In the genomic region with DNA sequence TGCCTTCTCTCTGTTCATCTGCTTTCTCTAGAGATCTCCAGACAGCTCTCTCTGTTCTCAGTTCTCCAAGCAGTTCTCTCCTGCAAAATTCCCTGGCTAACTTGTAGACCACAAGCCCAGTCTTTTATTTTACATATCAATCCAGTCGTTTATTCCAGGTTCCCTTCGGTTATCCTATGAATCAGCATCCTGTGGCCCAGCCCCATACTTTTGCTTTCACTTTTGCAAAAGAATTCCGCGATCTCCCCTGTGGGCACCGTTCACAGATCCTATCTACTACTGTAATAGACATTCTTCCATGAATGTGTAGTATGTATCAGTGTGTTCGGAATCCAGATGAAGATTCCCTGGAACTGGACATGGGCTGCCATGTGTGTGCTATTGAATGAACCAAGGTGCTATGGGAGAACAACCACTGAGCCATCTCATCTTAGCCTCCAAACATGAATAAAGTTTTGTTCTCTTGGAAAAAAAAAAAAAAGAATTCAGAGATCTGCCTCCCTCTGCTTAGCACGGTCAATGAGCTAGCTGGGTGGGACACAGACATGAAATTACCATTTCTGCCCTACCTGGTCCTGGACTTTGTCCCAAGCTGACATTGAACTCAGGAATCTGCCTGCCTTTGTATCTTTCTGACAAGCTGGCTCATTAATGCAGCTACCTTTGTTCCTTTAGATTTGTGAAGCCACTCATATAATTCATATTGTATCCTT, we compare ENCODE assay signal across 9 mouse cellular contexts. TPM values are rescaled to one million over a fixed set of nuclear protein-coding genes. Genes with fewer than 3 reads are reported as not detected.
A peak's percentile ranks its signal among the peaks of the same experiment; 100 is the strongest.
DNase-seq lines count a peak whose midpoint lies in the region; ATAC-seq and TF ChIP-seq lines count a peak whose summit lies in the region.
"Had no signal": no experiment of that assay in that cellular context is flagged by ENCODE, and none has a peak within 500 bp of the region (broad histone marks: within the 10 kb centered on the region; RNA-seq: fewer than 3 reads in every experiment).

No protein-coding gene starts in this region.

- CTCF ChIA-PET in Patski (lab: Charles Lee): no interaction called here

- H3K9ac ChIP-seq in forebrain, postnatal 0 days: no peak overlapping the region

- TF ChIP-seq CTCF in Patski (IDR thresholded peaks at IDR 0.05): no peak
- TF ChIP-seq CTCF in forebrain, postnatal 0 days (IDR thresholded peaks at IDR 0.05; ENCODE audit: low read depth): no peak

- peak; percentile 9 to 15 for DNase-seq in lung, adult 18-20 months
- no peak for DNase-seq in lung, postnatal 10 days
- peak; percentile 1 for DNase-seq in Patski (ENCODE audit: low read depth, low spot score)
- peak; percentile 9 to 14 for DNase-seq in heart, postnatal 36 days
- DNase-seq in naive thymus-derived CD4-positive, alpha-beta T cell, adult 2 months (ENCODE audit: low read depth): peak; percentile 37
- no peak for DNase-seq in layer of hippocampus, adult 9-10 months (ENCODE audit: low spot score)
- no peak for DNase-seq in forebrain, postnatal 0 days
- DNase-seq in ovary, postnatal 36 days (ENCODE audit: low spot score): no peak
- DNase-seq: cerebellum, adult 18-20 months had no signal

- in situ Hi-C loops in Patski (cut with MboI; ENCODE audit: low pct_unique_long_range_greater_than_20kb): no loop called here

- no peaks in the 10 kb centered on the region for H3K4me1 ChIP-seq in forebrain, postnatal 0 days (ENCODE audit: insufficient read depth)

- POLR2A ChIA-PET in Patski (lab: Charles Lee): no interaction called here

- intact Hi-C loops in heart, postnatal 36 days (cut with DNase I): no loop called here

- no peaks in the 10 kb centered on the region for H3K9me3 ChIP-seq in forebrain, postnatal 0 days (ENCODE audit: low read length)

- H3K27ac ChIP-seq in forebrain, postnatal 0 days (ENCODE audit: low read depth, low read length): no peak overlapping the region

- ATAC-seq in Patski: no peak
- ATAC-seq in forebrain, postnatal 0 days: no peak

- 75% methylated on average over 7 of the region's 7 CpGs for WGBS in forebrain, postnatal 0 days

- H3K36me3 ChIP-seq in forebrain, postnatal 0 days (ENCODE audit: insufficient read depth): no peaks in the 10 kb centered on the region

- H3K4me3 ChIP-seq in forebrain, postnatal 0 days (ENCODE audit: low read depth, low read length): no peak overlapping the region

- no peaks in the 10 kb centered on the region for H3K27me3 ChIP-seq in Patski
- no peaks in the 10 kb centered on the region for H3K27me3 ChIP-seq in forebrain, postnatal 0 days (ENCODE audit: insufficient read depth, low read length)

- H3K4me2 ChIP-seq in forebrain, postnatal 0 days (ENCODE audit: low read depth): no peak overlapping the region

RNA-seq across cellular contexts. Expression of a gene that starts 23.0 kb away (rescaled TPM):
- 23.2 TPM for polyA plus RNA-seq in Patski (2021)
- total RNA-seq in heart, postnatal 36 days (2021): 10 to 100 TPM; 32.6 to 34.5 TPM
- total RNA-seq in forebrain, postnatal 0 days (2014; rRNA removed): 59.9 and 64.8 TPM in 2 replicates
- 9.3 and 13.2 TPM in 2 replicates for polyA plus RNA-seq in forebrain, postnatal 0 days (2015; fragmentation: Nextera tagmentation; extraction: Ambion mirVana)

RNA-seq across cellular contexts. Expression of a gene that starts 40.9 kb away (rescaled TPM):
- polyA plus RNA-seq in Patski (2021): 16.7 TPM
- total RNA-seq in heart, postnatal 36 days (2021): 1 to 10 TPM; 6.4 to 6.7 TPM
- total RNA-seq in forebrain, postnatal 0 days (2014; rRNA removed): 8.5 and 72.5 TPM in 2 replicates
- 2.2 and 3.4 TPM in 2 replicates for polyA plus RNA-seq in forebrain, postnatal 0 days (2015; fragmentation: Nextera tagmentation; extraction: Ambion mirVana)

RNA-seq across cellular contexts. Expression of a gene that starts 46.1 kb away (rescaled TPM):
- 0.23 TPM for polyA plus RNA-seq in Patski (2021)
- not detected for total RNA-seq in heart, postnatal 36 days (2021)
- 0.57 TPM in 1 of 2 replicates, not detected in the other for total RNA-seq in forebrain, postnatal 0 days (2014; rRNA removed)
- 0.43 and 0.59 TPM in 2 replicates for polyA plus RNA-seq in forebrain, postnatal 0 days (2015; fragmentation: Nextera tagmentation; extraction: Ambion mirVana)

Comparison
In these comparisons a context has a peak if more than half of its experiments do, and no peak if none do; other contexts are left out.
1. DNase-seq: peak in lung, adult 18-20 months (2 of 2), Patski (single experiment), heart, postnatal 36 days (2 of 2) and naive thymus-derived CD4-positive, alpha-beta T cell, adult 2 months (single experiment); none in lung, postnatal 10 days (single experiment), layer of hippocampus, adult 9-10 months (single experiment), forebrain, postnatal 0 days (single experiment) and ovary, postnatal 36 days (single experiment).